Mouse (Mus musculus): ENCODE measurements around the gene Ssr1. TPM values are rescaled to one million over a fixed set of nuclear protein-coding genes. Genes with fewer than 3 reads are reported as not detected.

Ssr1 gene
- polyA plus RNA-seq, 1 experiment from 2014 or later, result 67.2 TPM

- H3K27me3 ChIP-seq, result no peaks in the 10 kb centered on the region
- 85% methylated on average over 6 of the region's 6 CpGs for WGBS
Observed at GRCm38 (mm10) chr13:37974036-37974435, 20.0 kb downstream of the Ssr1 start.

GRCm38 (mm10) chr13:37970887-37971530, 23.0 kb downstream of the Ssr1 start:
- Histone ChIP-seq H3K4me3 (no peak overlapping the region), H3K27ac (no peak overlapping the region), H3K9ac (no peak overlapping the region), H3K27me3 (0 out of 2 replicates have a peak, but pooled peaks cover 3% of the 10 kb centered on the region), H3K36me3 (peaks cover 7% of the 10 kb centered on the region; the same call in 1 of the 2 replicates), H3K4me1 (replicated peaks) (peaks cover 21% of the 10 kb centered on the region), H3K4me2 (no peak overlapping the region), H3K9me3 (no peaks in the 10 kb centered on the region)
- WGBS, result 88% methylated on average over 11 of the region's 11 CpGs
- ATAC-seq (ENCODE audit: low FRiP score), result no peak

More at GRCm38 (mm10) chr13:37974036-37974435, 20.0 kb downstream of the Ssr1 start:
- Histone ChIP-seq H3K9me3 (no peaks in the 10 kb centered on the region), H3K4me2 (no peak overlapping the region), H3K27ac (no peak overlapping the region), H3K4me3 (no peak overlapping the region), H3K36me3 (peaks cover 31% of the 10 kb centered on the region), H3K4me1 (replicated peaks) (peaks cover 3% of the 10 kb centered on the region; the same call in 1 of the 2 replicates), H3K9ac (no peak overlapping the region)
- no peak for ATAC-seq (ENCODE audit: low FRiP score)

DNA sequence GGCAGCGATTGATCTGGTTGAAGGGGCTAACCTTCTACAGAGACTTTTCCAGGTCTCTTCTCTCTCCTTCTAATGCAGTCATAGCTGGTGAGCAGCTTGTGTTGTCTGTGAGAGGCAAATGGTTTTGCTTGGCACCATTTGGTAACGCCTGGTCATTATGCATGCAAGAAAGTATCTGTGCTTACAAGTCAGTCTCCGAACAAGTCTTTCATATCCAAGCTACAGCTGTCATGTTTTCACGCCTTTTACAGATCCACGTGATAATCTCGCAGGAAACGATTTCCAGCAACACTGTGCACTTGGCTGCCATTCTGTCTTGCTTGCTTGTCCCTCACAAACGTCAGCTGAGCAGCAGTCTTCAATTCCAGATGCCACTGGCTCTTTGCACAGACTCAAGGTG, 24.0 kb downstream of the Ssr1 start:
- no peak for ATAC-seq (ENCODE audit: low FRiP score)
- Histone ChIP-seq H3K4me3 (no peak overlapping the region), H3K36me3 (peaks cover 4% of the 10 kb centered on the region; the same call in 1 of the 2 replicates), H3K4me2 (no peak overlapping the region), H3K27me3 (0 out of 2 replicates have a peak, but pooled peaks cover 7% of the 10 kb centered on the region), H3K4me1 (replicated peaks) (peaks cover 21% of the 10 kb centered on the region), H3K27ac (no peak overlapping the region), H3K9me3 (no peaks in the 10 kb centered on the region), H3K9ac (no peak overlapping the region)
- WGBS, result 60% methylated on average over 8 of the region's 8 CpGs

- peak overlapping the region; percentile 24; the same call in 1 of the 2 replicates for H3K9ac ChIP-seq
- H3K4me3 ChIP-seq, result no peak overlapping the region
- peaks cover 12% of the 10 kb centered on the region for H3K27me3 ChIP-seq
- peak; percentile 45; the same call in 1 of the 2 replicates for ATAC-seq (ENCODE audit: low FRiP score)
- H3K36me3 ChIP-seq, result peaks cover 4% of the 10 kb centered on the region; the same call in 1 of the 2 replicates
- H3K4me1 ChIP-seq (replicated peaks), result peaks cover 24% of the 10 kb centered on the region
- 14% methylated on average over 14 of the region's 14 CpGs for WGBS
- H3K4me2 ChIP-seq, result peak overlapping the region; percentile 33
- no peaks in the 10 kb centered on the region for H3K9me3 ChIP-seq
- H3K27ac ChIP-seq, result no peak overlapping the region
Observed at GRCm38 (mm10) chr13:37969337-37969736, 24.7 kb downstream of the Ssr1 start.

GRCm38 (mm10) chr13:37967565-37967964, 26.5 kb downstream of the Ssr1 start:
- no peak for ATAC-seq (ENCODE audit: low FRiP score)
- Histone ChIP-seq H3K9ac (peak overlapping the region; percentile 39; the same call in 1 of the 2 replicates), H3K4me2 (peak overlapping the region; percentile 30; the same call in 1 of the 2 replicates), H3K36me3 (peaks cover 3% of the 10 kb centered on the region; the same call in 1 of the 2 replicates), H3K27ac (peak overlapping the region; percentile 58), H3K9me3 (no peaks in the 10 kb centered on the region), H3K27me3 (peaks cover 18% of the 10 kb centered on the region), H3K4me1 (replicated peaks) (peaks cover 33% of the 10 kb centered on the region), H3K4me3 (no peak overlapping the region)
- WGBS, result 60% methylated on average over 10 of the region's 10 CpGs

DNA sequence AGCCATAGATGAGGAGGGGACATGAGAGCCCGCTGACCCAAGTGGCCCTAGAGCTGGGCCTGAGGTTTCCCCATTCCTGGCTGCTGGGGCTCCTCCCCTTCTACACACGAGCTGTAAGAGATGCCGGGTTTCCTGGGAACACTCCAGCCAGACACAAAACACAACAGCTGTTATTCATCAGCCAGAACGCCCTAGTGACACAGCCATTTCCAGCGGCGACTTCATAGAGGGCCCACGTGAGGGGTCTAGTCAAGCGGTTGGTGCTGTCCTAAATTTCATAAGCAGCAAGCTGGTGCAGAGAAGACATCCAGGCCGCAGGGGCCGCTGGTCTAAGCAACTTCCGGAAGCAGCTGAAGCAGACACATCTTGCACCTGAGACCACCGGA, 27.0 kb downstream of the Ssr1 start:
- Histone ChIP-seq H3K4me2 (peak overlapping the region; percentile 30; the same call in 1 of the 2 replicates), H3K9me3 (no peaks in the 10 kb centered on the region), H3K4me1 (replicated peaks) (peaks cover 33% of the 10 kb centered on the region), H3K27ac (peak overlapping the region; percentile 58), H3K36me3 (no peaks in the 10 kb centered on the region; the same call in 1 of the 2 replicates), H3K27me3 (peaks cover 18% of the 10 kb centered on the region), H3K9ac (peak overlapping the region; percentile 39; the same call in 1 of the 2 replicates), H3K4me3 (no peak overlapping the region)
- ATAC-seq (ENCODE audit: low FRiP score), result peak; percentile 50; the same call in 1 of the 2 replicates
- WGBS, result 32% methylated on average over 12 of the region's 12 CpGs

DNA sequence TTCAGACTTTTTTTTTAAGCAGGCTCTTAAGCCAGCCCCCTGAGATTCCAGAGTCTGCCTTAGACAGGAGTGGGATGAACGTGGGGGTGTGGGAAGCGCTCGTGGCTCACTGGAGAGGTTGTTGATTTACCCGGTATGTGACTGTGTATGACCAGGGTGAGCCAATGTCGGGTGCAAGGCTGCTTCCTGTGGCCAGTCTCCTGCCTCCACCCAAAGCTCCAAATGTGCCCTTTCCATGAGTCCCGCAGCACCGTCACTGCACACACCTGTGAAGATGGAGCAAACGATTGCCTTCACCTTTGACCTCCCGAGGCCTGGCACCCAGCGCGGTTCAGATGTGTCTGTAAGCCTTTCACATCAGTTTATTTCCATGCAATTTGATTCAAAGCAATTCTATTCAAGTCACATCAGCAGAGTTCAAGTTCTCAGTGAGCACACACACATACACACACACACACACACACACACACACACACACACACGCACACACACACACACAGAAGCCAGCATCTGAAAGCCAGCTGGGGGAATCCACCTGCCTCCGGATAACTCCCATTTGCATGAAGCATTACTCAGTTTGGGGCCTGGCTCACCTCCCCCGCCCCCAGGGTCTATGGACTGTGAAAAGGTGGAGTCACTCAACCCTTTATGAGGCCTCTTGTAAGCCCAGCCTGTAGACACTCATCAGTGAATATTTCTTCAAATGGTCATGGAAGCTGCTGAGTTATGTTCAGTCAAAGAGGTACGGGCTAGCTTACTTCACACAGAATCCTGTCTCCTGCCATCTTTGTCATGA, 27.6 kb downstream of the Ssr1 start:
- WGBS, result 72% methylated on average over 15 of the region's 15 CpGs
- Histone ChIP-seq H3K9ac (no peak overlapping the region), H3K4me3 (no peak overlapping the region), H3K27me3 (peaks cover 18% of the 10 kb centered on the region), H3K27ac (peak overlapping the region; percentile 58), H3K4me2 (no peak overlapping the region), H3K36me3 (no peaks in the 10 kb centered on the region), H3K4me1 (replicated peaks) (peaks cover 33% of the 10 kb centered on the region), H3K9me3 (no peaks in the 10 kb centered on the region)
- 0 out of 2 replicates have a peak, but pooled peaks have one; percentile 11 for ATAC-seq (ENCODE audit: low FRiP score)

DNA sequence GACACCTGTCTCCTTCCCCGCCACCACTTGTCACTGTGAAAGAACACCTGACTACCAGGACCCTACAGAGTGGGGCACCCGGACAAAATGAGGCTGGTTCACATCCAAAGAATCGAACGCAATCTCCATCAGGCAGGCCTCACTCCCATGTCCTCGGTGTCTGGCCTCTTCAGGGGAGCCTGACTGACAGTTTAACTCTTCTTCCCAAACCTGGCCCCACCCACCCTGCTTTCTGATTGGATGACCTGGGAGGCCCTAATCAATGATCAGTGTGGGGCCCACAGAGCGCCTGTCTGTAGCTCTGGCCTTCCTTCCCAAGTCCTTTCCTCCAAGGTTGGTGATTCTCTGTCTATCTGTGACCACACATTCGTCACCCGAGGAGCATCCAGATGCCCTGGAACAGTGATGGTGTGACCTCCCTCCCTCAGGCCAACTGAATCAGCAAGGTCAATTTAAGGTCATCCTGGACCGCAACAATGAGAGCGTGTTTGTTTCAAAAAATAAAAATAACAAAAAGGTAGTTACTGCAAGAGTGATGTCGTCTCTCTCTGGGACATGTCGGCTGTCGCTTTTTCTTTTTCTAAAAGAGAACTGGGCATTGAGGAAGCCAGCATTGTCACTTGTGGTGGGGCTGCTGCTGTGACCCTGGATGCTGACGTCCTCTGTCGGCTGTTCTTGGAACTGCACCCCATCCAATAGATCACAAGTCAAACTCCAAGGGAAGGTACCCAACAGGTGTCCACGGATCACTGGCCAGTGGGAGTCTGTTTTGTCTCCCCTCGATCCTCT, 28.7 kb downstream of the Ssr1 start:
- H3K36me3 ChIP-seq, result no peaks in the 10 kb centered on the region

GRCm38 (mm10) chr13:37964128-37965087, 29.6 kb downstream of the Ssr1 start:
- peaks cover 33% of the 10 kb centered on the region for H3K4me1 ChIP-seq (replicated peaks)
- no peaks in the 10 kb centered on the region for H3K36me3 ChIP-seq
- H3K4me3 ChIP-seq, result no peak overlapping the region
- 38% methylated on average over 20 of the region's 20 CpGs for WGBS
- H3K9me3 ChIP-seq, result no peaks in the 10 kb centered on the region
- H3K27ac ChIP-seq, result no peak overlapping the region
- no peak for ATAC-seq (ENCODE audit: low FRiP score)
- no peak overlapping the region; the same call in 1 of the 2 replicates for H3K9ac ChIP-seq
- peaks cover 18% of the 10 kb centered on the region for H3K27me3 ChIP-seq
- H3K4me2 ChIP-seq, result peak overlapping the region; percentile 50

More for the DNA sequence above, 28.7 kb downstream of the Ssr1 start:
- H3K9me3 ChIP-seq, result no peaks in the 10 kb centered on the region
- H3K4me2 ChIP-seq, result no peak overlapping the region
- peaks cover 18% of the 10 kb centered on the region for H3K27me3 ChIP-seq
- no peak overlapping the region for H3K27ac ChIP-seq
- WGBS, result 26% methylated on average over 17 of the region's 17 CpGs
- ATAC-seq (ENCODE audit: low FRiP score), result no peak
- no peak overlapping the region for H3K4me3 ChIP-seq
- peaks cover 33% of the 10 kb centered on the region for H3K4me1 ChIP-seq (replicated peaks)
- no peak overlapping the region for H3K9ac ChIP-seq

GRCm38 (mm10) chr13:37963354-37964007, 30.5 kb downstream of the Ssr1 start:
- Histone ChIP-seq H3K4me3 (peak overlapping the region; percentile 31), H3K27me3 (peaks cover 18% of the 10 kb centered on the region), H3K27ac (no peak overlapping the region), H3K9me3 (no peaks in the 10 kb centered on the region), H3K4me1 (replicated peaks) (peaks cover 28% of the 10 kb centered on the region), H3K4me2 (peak overlapping the region; percentile 50), H3K9ac (no peak overlapping the region), H3K36me3 (no peaks in the 10 kb centered on the region)
- ATAC-seq (ENCODE audit: low FRiP score), result no peak
- 2% methylated on average over 12 of the region's 12 CpGs for WGBS

Data from hindbrain, embryonic 13.5 days (tissue).